Mouse (Mus musculus): ENCODE measurements around the gene Nfe2l3.

DNA sequence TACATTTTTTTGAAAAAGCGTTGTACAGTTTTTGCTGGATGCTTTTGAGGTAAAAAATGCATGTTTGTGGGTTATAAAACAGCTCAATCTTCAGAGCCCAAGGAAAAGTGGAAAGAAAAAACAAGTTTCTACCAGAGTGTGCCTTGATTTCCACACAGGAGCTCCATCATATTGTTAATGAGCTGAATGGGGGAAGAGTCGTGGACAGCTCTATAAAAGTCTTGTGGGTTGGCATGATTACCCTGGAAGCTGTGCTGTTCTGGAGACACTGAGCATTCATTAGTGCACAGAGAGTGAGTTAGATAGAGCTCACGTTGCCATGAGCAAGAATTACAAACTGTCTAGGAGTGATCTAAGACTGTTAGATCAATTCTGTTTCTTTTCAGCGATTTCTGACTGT, 39.7 kb downstream of the Nfe2l3 start:
- no peak for TF ChIP-seq CTCF (IDR thresholded peaks at IDR 0.05; ENCODE audit: borderline replicate concordance, insufficient read depth, low read length)
- TF ChIP-seq POLR2A (IDR thresholded peaks at IDR 0.05; ENCODE audit: low read depth, low read length): peak; percentile 5; the same call in 1 of the 2 replicates

All from embryonic fibroblast, embryonic 13.5 days (primary cell).